Mouse (Mus musculus): ENCODE results near the gene Kcns1. TPM values are rescaled to one million over a fixed set of nuclear protein-coding genes. Genes with fewer than 3 reads are reported as not detected.

The Kcns1 gene
- total RNA-seq, 1 experiment from 2014 or later: 2.3 TPM

GRCm38 (mm10) chr2:164177831-164178230 lies 6.9 kb upstream of the Kcns1 start:
- ATAC-seq (replicated peaks in 1 of 2; ENCODE audit: insufficient read depth in 1 of 2, low FRiP score in 2 of 2, low TSS enrichment in 1 of 2, low read depth in 1 of 2, poor library complexity in 2 of 2, severe bottlenecking in 2 of 2): no peak

- peak; percentile 62 to 66; a peak in 3 of 4 replicates for ATAC-seq (replicated peaks in 1 of 2; ENCODE audit: insufficient read depth in 1 of 2, low FRiP score in 2 of 2, low TSS enrichment in 1 of 2, low read depth in 1 of 2, poor library complexity in 2 of 2, severe bottlenecking in 2 of 2)
These were observed 4.9 kb upstream of the Kcns1 start for GRCm38 (mm10) chr2:164175850-164176249.

- ATAC-seq (replicated peaks in 1 of 2; ENCODE audit: insufficient read depth in 1 of 2, low FRiP score in 2 of 2, low TSS enrichment in 1 of 2, low read depth in 1 of 2, poor library complexity in 2 of 2, severe bottlenecking in 2 of 2): no peak
These were observed 3.9 kb upstream of the Kcns1 start for GRCm38 (mm10) chr2:164174649-164175395.

GRCm38 (mm10) chr2:164173394-164173793 lies 2.5 kb upstream of the Kcns1 start:
- ATAC-seq (replicated peaks in 1 of 2; ENCODE audit: insufficient read depth in 1 of 2, low FRiP score in 2 of 2, low TSS enrichment in 1 of 2, low read depth in 1 of 2, poor library complexity in 2 of 2, severe bottlenecking in 2 of 2): peak in 1 of 2 experiments; percentile 19; a peak in 1 of 4 replicates

GRCm38 (mm10) chr2:164170326-164170725 lies 587 bp downstream of the Kcns1 start:
- no peak for ATAC-seq (replicated peaks in 1 of 2; ENCODE audit: insufficient read depth in 1 of 2, low FRiP score in 2 of 2, low TSS enrichment in 1 of 2, low read depth in 1 of 2, poor library complexity in 2 of 2, severe bottlenecking in 2 of 2)

GRCm38 (mm10) chr2:164168571-164168946 lies 2.4 kb downstream of the Kcns1 start:
- peak in 1 of 2 experiments; percentile 38; a peak in 1 of 4 replicates for ATAC-seq (replicated peaks in 1 of 2; ENCODE audit: insufficient read depth in 1 of 2, low FRiP score in 2 of 2, low TSS enrichment in 1 of 2, low read depth in 1 of 2, poor library complexity in 2 of 2, severe bottlenecking in 2 of 2)

GRCm38 (mm10) chr2:164167752-164168570 lies 3.0 kb downstream of the Kcns1 start:
- 0 out of 4 replicates have a peak, but pooled peaks of 1 of the 2 experiments have one; percentile 9 for ATAC-seq (replicated peaks in 1 of 2; ENCODE audit: insufficient read depth in 1 of 2, low FRiP score in 2 of 2, low TSS enrichment in 1 of 2, low read depth in 1 of 2, poor library complexity in 2 of 2, severe bottlenecking in 2 of 2)

- no peak for ATAC-seq (replicated peaks in 1 of 2; ENCODE audit: insufficient read depth in 1 of 2, low FRiP score in 2 of 2, low TSS enrichment in 1 of 2, low read depth in 1 of 2, poor library complexity in 2 of 2, severe bottlenecking in 2 of 2)
These were observed 6.0 kb downstream of the Kcns1 start for GRCm38 (mm10) chr2:164164941-164165340.

- no peak for ATAC-seq (replicated peaks in 1 of 2; ENCODE audit: insufficient read depth in 1 of 2, low FRiP score in 2 of 2, low TSS enrichment in 1 of 2, low read depth in 1 of 2, poor library complexity in 2 of 2, severe bottlenecking in 2 of 2)
These were observed 9.3 kb downstream of the Kcns1 start for GRCm38 (mm10) chr2:164161515-164162055.

GRCm38 (mm10) chr2:164158838-164159237 lies 12.1 kb downstream of the Kcns1 start:
- no peak for ATAC-seq (replicated peaks in 1 of 2; ENCODE audit: insufficient read depth in 1 of 2, low FRiP score in 2 of 2, low TSS enrichment in 1 of 2, low read depth in 1 of 2, poor library complexity in 2 of 2, severe bottlenecking in 2 of 2)

- ATAC-seq (replicated peaks in 1 of 2; ENCODE audit: insufficient read depth in 1 of 2, low FRiP score in 2 of 2, low TSS enrichment in 1 of 2, low read depth in 1 of 2, poor library complexity in 2 of 2, severe bottlenecking in 2 of 2): no peak
These were observed 14.8 kb downstream of the Kcns1 start for GRCm38 (mm10) chr2:164156158-164156557.

- ATAC-seq (replicated peaks in 1 of 2; ENCODE audit: insufficient read depth in 1 of 2, low FRiP score in 2 of 2, low TSS enrichment in 1 of 2, low read depth in 1 of 2, poor library complexity in 2 of 2, severe bottlenecking in 2 of 2): no peak
These were observed 16.9 kb downstream of the Kcns1 start for GRCm38 (mm10) chr2:164154007-164154406.

GRCm38 (mm10) chr2:164152341-164152740 lies 18.6 kb downstream of the Kcns1 start:
- ATAC-seq (replicated peaks in 1 of 2; ENCODE audit: insufficient read depth in 1 of 2, low FRiP score in 2 of 2, low TSS enrichment in 1 of 2, low read depth in 1 of 2, poor library complexity in 2 of 2, severe bottlenecking in 2 of 2): no peak

GRCm38 (mm10) chr2:164150086-164150760 lies 20.7 kb downstream of the Kcns1 start:
- ATAC-seq (replicated peaks in 1 of 2; ENCODE audit: insufficient read depth in 1 of 2, low FRiP score in 2 of 2, low TSS enrichment in 1 of 2, low read depth in 1 of 2, poor library complexity in 2 of 2, severe bottlenecking in 2 of 2): no peak

GRCm38 (mm10) chr2:164146556-164146955 lies 24.4 kb downstream of the Kcns1 start:
- ATAC-seq (replicated peaks in 1 of 2; ENCODE audit: insufficient read depth in 1 of 2, low FRiP score in 2 of 2, low TSS enrichment in 1 of 2, low read depth in 1 of 2, poor library complexity in 2 of 2, severe bottlenecking in 2 of 2): no peak

GRCm38 (mm10) chr2:164144541-164144940 lies 26.4 kb downstream of the Kcns1 start:
- ATAC-seq (replicated peaks in 1 of 2; ENCODE audit: insufficient read depth in 1 of 2, low FRiP score in 2 of 2, low TSS enrichment in 1 of 2, low read depth in 1 of 2, poor library complexity in 2 of 2, severe bottlenecking in 2 of 2): no peak

GRCm38 (mm10) chr2:164144025-164144424 lies 26.9 kb downstream of the Kcns1 start:
- ATAC-seq (replicated peaks in 1 of 2; ENCODE audit: insufficient read depth in 1 of 2, low FRiP score in 2 of 2, low TSS enrichment in 1 of 2, low read depth in 1 of 2, poor library complexity in 2 of 2, severe bottlenecking in 2 of 2): no peak

GRCm38 (mm10) chr2:164142021-164142420 lies 28.9 kb downstream of the Kcns1 start:
- ATAC-seq (replicated peaks in 1 of 2; ENCODE audit: insufficient read depth in 1 of 2, low FRiP score in 2 of 2, low TSS enrichment in 1 of 2, low read depth in 1 of 2, poor library complexity in 2 of 2, severe bottlenecking in 2 of 2): no peak

All from hematopoietic stem cell, adult 5-6 weeks (primary cell).